Mouse (Mus musculus) naive thymus-derived CD4-positive, alpha-beta T cell, adult 2 months (primary cell): ENCODE data around the gene Zswim8.
"Not testable (repeated sequence)": the region's sequence is repeated elsewhere in the genome, so short reads cannot be mapped to it uniquely, and the experiment has no call there.

ENCODE experiments used
- DNase-seq: peaks from one replicate; pipeline ENCODE4 v3.0.0-alpha.2; 2011; ENCODE audit warnings: low read depth

Zswim8 gene

GRCm38 (mm10) chr14:20693589-20694101, 13.7 kb upstream of the Zswim8 start:
- peak; percentile 22 for DNase-seq

GRCm38 (mm10) chr14:20694185-20694883, 13.0 kb upstream of the Zswim8 start:
- peak; percentile 21 for DNase-seq

GRCm38 (mm10) chr14:20694884-20695760, 12.2 kb upstream of the Zswim8 start, which contains the start of gene Fut11:
Fut11 (plus strand) TSS chr14:20694968.
- DNase-seq: peak; percentile 94

GRCm38 (mm10) chr14:20695761-20696520, 11.4 kb upstream of the Zswim8 start:
- no peak for DNase-seq

GRCm38 (mm10) chr14:20696986-20697385, 10.4 kb upstream of the Zswim8 start:
- peak; percentile 63 for DNase-seq

GRCm38 (mm10) chr14:20698515-20698914, 8.8 kb upstream of the Zswim8 start:
- DNase-seq: no peak

- DNase-seq: no peak
Observed at GRCm38 (mm10) chr14:20700362-20700761, 7.0 kb upstream of the Zswim8 start.

GRCm38 (mm10) chr14:20701554-20701953, 5.8 kb upstream of the Zswim8 start:
- DNase-seq: no peak

GRCm38 (mm10) chr14:20702096-20702740, 5.1 kb upstream of the Zswim8 start:
- DNase-seq: peak; percentile 34

GRCm38 (mm10) chr14:20702741-20703381, 4.5 kb upstream of the Zswim8 start, which contains the start of gene Chchd1:
Chchd1 (plus strand) TSS chr14:20703006.
- peak; percentile 80 for DNase-seq

GRCm38 (mm10) chr14:20703461-20703860, 3.9 kb upstream of the Zswim8 start:
- not testable (repeated sequence) for DNase-seq

- DNase-seq: peak; percentile 77
Observed at GRCm38 (mm10) chr14:20708239-20708638, 887 bp downstream of the Zswim8 start.

GRCm38 (mm10) chr14:20713832-20714231, 6.5 kb downstream of the Zswim8 start:
- DNase-seq: no peak

- DNase-seq: no peak
Observed at GRCm38 (mm10) chr14:20718443-20718842, 11.1 kb downstream of the Zswim8 start.

GRCm38 (mm10) chr14:20719767-20720166, 12.4 kb downstream of the Zswim8 start:
- DNase-seq: no peak

- DNase-seq: no peak
Observed at GRCm38 (mm10) chr14:20721371-20721770, 14.0 kb downstream of the Zswim8 start.

GRCm38 (mm10) chr14:20723006-20723405, 15.7 kb downstream of the Zswim8 start:
- no peak for DNase-seq

GRCm38 (mm10) chr14:20724043-20724442, 16.7 kb downstream of the Zswim8 start:
- DNase-seq: peak; percentile 69

- DNase-seq: no peak
Observed at GRCm38 (mm10) chr14:20725660-20726339, 18.4 kb downstream of the Zswim8 start.

- DNase-seq: no peak
Observed at GRCm38 (mm10) chr14:20729871-20730270, 22.5 kb downstream of the Zswim8 start.
